Mouse (Mus musculus) NIH3T3 (cell line): Measurements from ENCODE around the gene Tpm4.

Experiments
- DNase-seq: peaks from one replicate; pipeline ENCODE4 v3.0.0-alpha.2; 2012; ENCODE audit warnings: low read depth

Gene Tpm4

DNA sequence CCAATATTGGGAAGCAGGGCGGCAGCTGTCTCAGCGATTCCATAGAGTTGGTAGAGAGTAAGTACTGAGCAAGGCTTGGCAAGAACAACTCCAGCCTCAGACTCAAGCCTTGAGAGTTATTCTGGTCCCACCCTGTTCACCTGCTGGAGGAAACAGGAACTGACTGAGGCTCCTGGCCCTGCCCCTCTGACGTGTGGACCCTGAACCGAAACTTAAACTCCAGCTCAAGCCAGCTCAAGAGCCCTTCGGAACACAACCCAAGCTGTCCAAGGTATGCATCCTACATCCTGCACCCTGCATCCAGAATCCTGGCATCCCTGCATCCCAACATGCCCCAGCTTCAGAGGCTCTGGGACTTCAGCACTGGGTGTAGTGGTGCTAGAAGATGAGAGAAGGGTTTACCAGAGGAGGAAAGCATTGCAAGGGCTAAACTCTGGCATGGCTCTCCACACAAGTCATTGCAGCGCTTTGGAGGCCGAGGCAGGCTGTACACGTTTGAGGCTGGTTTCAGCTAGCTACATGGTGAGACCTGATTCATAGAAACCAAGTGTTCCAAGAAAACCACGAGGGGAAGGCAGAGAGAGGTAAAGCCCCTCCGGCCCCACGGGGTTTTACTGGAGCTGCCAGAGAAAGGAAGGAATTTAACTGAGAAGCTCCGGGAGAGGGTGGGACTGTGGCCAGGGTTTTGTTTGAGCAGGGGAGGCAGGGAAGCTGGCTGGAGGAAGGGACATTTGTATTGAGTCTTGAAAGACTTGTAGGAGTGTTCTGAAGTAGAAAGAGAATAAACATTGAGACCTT, 54.8 kb downstream of the Tpm4 start, which contains the start of gene Hsh2d:
Gene Hsh2d, plus strand, starts transcription at position 222 of the 798 bp plus-strand sequence.
- DNase-seq: peak; percentile 81

DNA sequence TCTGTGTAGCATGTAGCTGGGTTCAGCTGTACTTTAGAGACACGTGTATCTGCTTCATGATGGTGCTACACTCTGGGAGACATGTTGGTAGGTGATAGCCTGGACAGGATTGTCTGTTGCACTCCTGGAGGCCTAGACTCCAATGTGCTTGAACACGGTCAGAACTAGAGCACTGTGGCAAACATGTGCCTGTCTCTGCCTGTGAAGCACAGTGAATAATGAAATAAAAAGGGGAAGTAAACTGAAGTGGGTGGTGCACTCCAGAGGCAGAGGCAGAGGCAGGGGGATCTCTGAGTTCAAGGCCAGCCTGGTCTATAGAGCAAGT, 55.4 kb downstream of the Tpm4 start:
- DNase-seq: no peak

DNA sequence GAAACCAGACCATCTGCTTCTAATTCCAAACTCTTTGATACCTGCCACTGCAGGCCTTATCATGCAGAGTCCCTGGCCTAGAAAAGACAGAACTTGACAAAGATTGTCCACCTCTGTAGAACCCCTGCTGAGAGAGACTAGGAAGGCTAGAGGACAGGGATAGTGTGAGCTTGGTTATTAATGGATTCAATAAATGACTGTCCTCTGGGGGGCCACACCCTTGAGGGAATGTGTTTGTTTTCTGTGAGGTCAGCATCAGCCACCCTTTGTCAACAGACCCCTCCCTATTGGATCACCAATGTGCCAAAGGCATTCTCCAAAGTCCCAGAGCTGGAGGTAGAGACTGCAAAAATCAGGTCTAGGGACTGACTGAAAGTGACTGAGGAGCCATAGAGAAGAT, 57.3 kb downstream of the Tpm4 start:
- no peak for DNase-seq

DNA sequence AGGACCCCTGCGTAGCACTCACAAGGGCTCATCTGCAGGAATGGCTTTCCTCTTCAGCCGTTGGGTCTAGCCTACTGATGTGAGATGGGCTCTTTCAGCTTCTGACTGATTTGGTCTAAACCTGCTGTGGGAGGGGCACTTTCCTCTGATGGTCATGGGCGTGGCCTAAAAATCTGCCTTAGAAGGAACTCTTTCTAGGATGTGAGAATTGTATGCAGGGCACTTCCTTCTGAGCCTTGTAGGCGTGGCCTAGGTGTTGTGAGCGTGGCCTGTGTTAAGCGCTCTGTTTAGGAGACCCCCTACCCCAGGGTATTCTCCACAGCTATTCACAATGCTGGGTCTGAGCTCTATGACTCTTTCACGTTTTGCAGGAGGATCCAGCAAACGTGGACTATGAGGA, 63.2 kb downstream of the Tpm4 start:
- no peak for DNase-seq
